Mouse (Mus musculus) monocyte, adult 2 months (primary cell): ENCODE results near the gene Socs1.
"Not testable (repeated sequence)": the region's sequence is repeated elsewhere in the genome, so short reads cannot be mapped to it uniquely, and the experiment has no call there.

ENCODE experiments used
- DNase-seq, 2 experiments: peaks; one replicate each; pipeline ENCODE4 v3.0.0; 2022; ENCODE audit warnings: low spot score in 2 of 2, low read depth in 1 of 2

Socs1 gene

GRCm38 (mm10) chr16:10785371-10786231 lies at the start of gene Socs1:
Socs1 (minus strand) TSS chr16:10785536.
- peak; percentile 55 to 77 for DNase-seq

DNA sequence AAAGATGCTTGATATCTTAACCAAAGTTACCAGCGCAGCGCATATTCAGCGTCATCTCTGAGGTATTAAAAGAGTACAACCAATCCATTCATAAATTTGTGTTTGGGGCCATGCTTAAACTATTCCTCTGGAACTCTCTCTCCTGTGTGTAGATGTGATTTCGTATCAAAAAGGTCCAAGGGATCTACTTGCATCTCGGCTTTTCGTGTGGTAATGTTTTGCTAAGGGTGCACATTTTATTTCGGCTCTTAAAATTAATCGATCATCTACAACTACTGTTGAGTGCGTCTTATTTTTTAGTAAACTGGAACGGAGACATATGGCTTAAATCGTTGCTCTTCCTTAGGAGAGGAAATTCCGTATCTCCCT lies 49.2 kb upstream of the Socs1 start:
- DNase-seq: no peak

DNA sequence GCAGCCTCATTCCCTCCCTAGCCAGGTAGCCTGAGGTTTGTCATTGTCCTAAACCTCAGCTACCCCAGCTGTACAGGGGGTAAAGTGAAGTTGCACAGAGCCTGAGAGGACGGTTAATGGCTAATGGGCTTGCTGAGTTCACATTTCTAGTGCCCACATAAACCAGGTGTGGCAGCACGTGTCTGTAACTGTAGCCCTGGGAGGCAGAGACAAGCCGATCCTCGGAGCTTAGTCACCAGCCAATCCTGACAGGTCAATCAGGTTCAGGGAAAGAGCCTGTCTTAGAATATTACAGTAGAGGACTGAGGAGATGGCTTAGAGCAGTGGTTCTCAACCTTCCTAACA lies 43.1 kb upstream of the Socs1 start:
- DNase-seq: no peak

GRCm38 (mm10) chr16:10827766-10828460 lies 42.6 kb upstream of the Socs1 start:
- DNase-seq: no peak

GRCm38 (mm10) chr16:10827269-10827668 lies 41.9 kb upstream of the Socs1 start:
- DNase-seq: no peak

DNA sequence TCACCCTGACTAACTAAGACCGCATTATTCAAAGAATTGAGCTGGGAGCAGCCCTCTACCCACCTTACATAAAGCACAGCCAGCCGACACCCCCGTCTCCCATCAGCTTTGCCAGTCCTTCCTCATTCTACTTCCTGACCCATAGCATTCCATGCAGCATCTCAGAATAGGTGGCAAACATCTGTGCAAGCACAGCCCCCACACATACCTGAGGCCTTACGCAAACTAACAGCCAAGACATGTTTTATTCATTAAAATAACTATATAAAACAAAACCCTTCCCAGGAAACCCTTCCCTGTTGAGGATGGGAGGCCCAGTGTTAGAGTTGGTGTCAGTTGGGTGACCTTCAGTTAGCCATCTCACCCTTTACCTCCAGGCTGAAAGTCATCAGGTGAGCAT lies 40.5 kb upstream of the Socs1 start:
- no peak for DNase-seq

DNA sequence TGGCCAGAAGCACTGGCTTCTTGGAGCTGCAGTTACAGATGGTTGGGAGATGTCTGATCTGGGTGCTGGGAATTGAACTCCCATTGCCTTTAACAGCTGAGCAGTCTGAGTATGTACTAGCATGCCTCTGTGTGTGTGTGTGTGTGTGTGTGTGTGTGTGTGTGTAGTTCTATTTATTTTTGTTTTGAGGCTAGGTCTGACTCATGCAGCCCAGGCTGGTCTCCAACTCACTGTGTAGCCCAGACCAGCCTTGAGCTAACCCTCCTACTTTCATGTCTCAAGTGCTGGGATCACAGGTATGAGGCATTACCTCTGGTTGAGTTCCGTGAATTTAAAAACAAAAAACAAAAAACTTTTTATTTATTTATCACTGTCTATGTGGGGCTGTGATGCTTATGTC lies 39.2 kb upstream of the Socs1 start:
- DNase-seq: no peak

DNA sequence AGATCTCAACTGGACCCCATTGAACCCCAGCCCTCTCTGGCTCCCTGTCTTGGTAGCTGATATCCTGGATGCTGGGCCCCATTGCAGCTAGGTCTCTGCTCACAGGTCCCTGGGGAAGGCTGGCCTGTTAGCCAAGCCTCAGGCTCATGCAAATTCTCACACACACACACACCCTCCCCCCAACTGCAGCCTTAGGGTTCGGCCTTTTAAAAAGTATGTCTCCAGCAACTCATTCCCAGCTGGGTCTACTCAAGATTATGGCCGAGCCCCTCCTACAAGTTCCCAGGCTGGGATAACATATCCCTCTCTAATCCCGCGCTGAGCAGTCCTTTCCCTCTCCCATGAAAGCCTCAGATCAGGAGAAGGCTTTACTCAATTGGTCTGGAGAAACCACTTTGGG lies 36.1 kb upstream of the Socs1 start:
- no peak for DNase-seq

- no peak for DNase-seq
Measured at GRCm38 (mm10) chr16:10819966-10820365, 34.6 kb upstream of the Socs1 start.

GRCm38 (mm10) chr16:10818579-10819135 lies 33.3 kb upstream of the Socs1 start:
- DNase-seq: no peak

DNA sequence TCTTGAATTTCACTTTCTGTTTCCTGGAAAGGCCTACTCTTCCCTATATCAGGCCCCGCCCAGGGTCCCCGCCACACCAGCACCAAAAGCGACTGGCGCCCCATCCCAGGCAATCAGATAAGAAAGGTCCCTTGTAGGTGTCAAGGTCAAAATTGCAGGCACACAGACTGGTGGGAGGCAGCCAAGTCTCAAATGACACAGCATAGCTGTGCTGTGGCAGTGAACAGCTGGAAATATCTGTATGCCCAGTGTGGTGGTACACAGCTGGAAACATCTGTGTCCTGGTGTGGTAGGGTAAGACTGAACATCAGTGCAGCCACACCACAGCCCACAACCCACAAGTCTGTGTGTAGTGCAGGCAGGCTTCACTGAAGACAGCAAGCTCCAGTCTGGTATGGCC lies 29.5 kb upstream of the Socs1 start:
- DNase-seq: no peak

DNA sequence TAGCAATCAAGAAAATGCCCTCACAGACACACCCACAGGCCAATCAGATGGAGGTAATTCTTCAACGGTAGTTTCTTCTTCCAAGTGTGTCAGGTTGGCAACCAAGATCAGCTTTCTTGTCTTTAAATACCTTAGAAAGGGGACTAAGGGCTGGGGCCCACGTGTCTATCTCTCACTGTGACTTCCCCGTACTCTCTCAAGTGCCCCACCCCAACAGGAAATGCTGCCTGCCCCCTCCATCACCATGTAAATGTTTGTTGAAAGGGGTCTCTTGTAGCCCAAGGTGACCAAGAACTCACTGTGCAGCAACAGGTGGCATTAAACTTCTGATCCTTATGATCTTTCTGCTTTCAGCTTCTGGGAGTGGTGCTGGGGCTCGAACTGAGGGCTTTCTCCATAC lies 28.4 kb upstream of the Socs1 start:
- DNase-seq: no peak

DNA sequence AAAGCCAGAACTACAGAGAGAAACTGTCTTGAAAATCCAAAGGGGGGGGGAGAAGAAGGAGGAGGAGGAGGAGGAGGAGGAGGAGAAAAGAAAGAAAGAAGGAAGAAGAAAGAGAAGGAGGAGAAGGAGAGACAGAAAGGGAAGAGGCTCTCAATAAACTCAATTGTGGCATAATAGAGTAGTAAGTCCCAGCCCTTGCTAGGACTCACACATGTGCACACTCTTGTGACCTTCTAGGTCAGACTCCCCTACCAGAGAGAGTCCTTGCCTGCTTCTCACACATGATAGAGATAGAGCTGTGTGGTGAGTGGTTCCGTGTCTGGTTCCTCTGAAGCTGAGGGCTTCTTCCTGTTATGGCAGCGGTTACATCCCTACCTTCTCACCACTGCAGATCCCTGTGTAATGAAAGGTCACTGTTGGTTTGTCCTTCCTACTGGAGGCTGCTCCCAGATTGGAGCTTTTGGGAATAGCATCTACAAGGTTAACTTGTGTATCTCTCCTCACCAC lies 27.6 kb upstream of the Socs1 start, which contains the start of gene Gm11172:
TSS of gene Gm11172 (plus strand) at position 51 of the 507 bp plus-strand sequence.
- DNase-seq: no peak

- no peak for DNase-seq
Measured at GRCm38 (mm10) chr16:10810376-10810775, 25.0 kb upstream of the Socs1 start.

DNA sequence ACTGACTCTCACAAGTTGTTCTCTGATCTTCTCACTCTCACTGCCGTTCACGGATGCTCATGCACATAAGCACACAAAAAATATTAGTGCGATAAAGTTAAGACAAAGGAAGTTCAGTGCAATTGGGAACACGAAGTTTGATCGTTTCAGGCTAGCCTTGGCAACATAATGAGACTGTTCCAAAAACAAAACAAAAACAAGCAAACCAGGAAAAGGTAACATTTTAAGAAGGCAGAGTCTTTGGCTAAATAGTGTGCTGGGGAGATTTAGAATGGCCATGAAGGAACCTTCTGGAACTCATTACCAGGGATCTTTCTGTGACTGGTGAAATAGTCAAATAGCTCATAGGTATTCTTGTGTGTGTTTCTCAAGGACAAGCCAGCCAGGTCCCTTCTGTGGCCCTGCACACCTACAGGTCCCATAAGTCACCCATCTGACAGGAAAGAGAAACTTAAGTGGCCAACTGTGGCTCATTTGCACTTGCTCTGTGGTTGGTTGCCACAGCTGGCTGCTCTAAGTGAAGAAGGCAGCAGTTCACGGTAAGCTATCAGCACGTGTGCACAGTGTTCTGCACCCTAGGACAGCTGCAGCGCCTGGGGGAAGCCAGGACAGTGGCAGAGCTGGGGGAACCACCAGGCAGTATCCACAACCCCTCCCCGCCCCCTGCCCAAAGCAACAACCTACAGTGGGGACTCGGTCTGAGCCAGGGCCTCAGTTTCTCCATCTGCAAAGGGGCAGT lies 20.6 kb upstream of the Socs1 start, which contains the start of gene Prm1:
TSS of gene Prm1 (minus strand) at position 51 of the 739 bp plus-strand sequence.
- no peak for DNase-seq

GRCm38 (mm10) chr16:10802420-10802819 lies 17.1 kb upstream of the Socs1 start:
- not testable (repeated sequence) for DNase-seq

DNA sequence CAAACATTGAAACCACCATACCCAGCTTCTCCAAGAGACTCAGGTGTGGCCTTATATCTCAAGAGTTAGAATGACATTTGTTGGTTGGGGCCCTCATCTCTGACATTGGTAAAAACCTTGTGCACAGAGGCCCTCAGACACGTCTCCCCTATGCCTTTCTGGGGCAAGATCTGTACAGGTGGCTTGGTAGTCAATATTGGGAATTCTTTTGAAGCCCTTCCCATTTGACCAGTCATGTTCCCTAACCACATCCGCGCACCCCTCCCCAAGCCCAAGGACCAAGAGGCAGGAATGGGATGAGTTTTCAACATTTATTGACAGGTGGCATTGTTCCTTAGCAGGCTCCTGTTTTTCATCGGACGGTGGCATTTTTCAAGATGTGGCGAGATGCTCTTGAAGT lies 10.7 kb upstream of the Socs1 start, which contains the start of gene Prm2:
TSS of gene Prm2 (minus strand) at position 101 of the 400 bp plus-strand sequence.
- DNase-seq: no peak

- DNase-seq: no peak
Measured at GRCm38 (mm10) chr16:10790702-10791101, 5.4 kb upstream of the Socs1 start, which contains the start of gene Prm3. Prm3 (minus strand) TSS chr16:10790914.

- no peak for DNase-seq
Measured at GRCm38 (mm10) chr16:10788866-10789265, 3.5 kb upstream of the Socs1 start.

GRCm38 (mm10) chr16:10788271-10788670 lies 2.9 kb upstream of the Socs1 start, which contains the start of gene Tnp2:
Tnp2 (minus strand) TSS chr16:10788660.
- DNase-seq: no peak

GRCm38 (mm10) chr16:10787548-10788058 lies 2.3 kb upstream of the Socs1 start:
- no peak for DNase-seq
